Mouse (Mus musculus) gastrocnemius, adult 2 months (tissue): ENCODE measurements around the gene Ppfibp2. TPM values are rescaled to one million over a fixed set of nuclear protein-coding genes. Genes with fewer than 3 reads are reported as not detected.

Source experiments
- DNase-seq: peaks from one replicate; pipeline ENCODE4 v3.0.0; 2022
- H3K27ac ChIP-seq: fragments of 200-600 bp; 2 replicates; pipeline ENCODE4 v1.8.1; 2022; ENCODE audit warnings: mild to moderate bottlenecking
- H3K4me3 ChIP-seq: fragments of 200-600 bp; 2 replicates; pipeline ENCODE4 v1.8.1; 2022; ENCODE audit warnings: mild to moderate bottlenecking, moderate library complexity
- CTCF ChIP-seq: fragments of 200-600 bp; IDR thresholded peaks from 2 replicates; pipeline ENCODE4 v1.8.1; 2022; ENCODE audit warnings: antibody characterized with exemption, mild to moderate bottlenecking, moderate library complexity
- intact Hi-C: fragments of 180-260 bp; cut with DNase I; formaldehyde crosslinking; loops from one replicate; pipeline ENCODE4 v1.15.1; 2025
- total RNA-seq, 2 experiments: library from RNA; stranded (reverse); gene quantifications; 2 replicates each; pipeline ENCODE4 v1.2.3; 2021

The Ppfibp2 gene
- total RNA-seq, 2 experiments from 2014 or later: 10.6 to 19.0 TPM

GRCm38 (mm10) chr7:107619225-107619624 lies 24.2 kb downstream of the Ppfibp2 start:
- H3K27ac ChIP-seq: peak overlapping the region; percentile 48
- TF ChIP-seq CTCF: no peak
- intact Hi-C loops: no loop called here
- peak; percentile 46 for DNase-seq
- no peak overlapping the region for H3K4me3 ChIP-seq

DNA sequence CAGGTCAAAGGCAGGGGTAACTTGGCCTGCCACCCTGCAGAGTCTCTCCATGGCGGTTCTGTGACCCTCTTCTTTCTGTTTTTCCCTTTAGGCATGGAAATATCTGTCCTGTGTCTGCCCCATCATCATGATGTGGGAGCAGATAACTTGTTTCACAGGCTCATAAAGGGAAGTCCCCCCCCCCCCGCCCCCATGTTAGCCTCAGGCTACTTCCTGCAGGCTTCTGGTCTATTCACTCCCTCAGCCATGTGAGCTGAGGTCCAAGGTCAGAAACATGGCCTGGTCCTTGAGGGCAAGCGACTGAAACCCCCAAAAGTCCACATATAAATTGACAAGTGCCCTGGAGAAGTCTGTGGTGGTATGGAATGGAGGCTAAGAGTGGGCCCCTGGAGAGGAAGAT lies 25.1 kb downstream of the Ppfibp2 start:
- no peak for TF ChIP-seq CTCF

DNA sequence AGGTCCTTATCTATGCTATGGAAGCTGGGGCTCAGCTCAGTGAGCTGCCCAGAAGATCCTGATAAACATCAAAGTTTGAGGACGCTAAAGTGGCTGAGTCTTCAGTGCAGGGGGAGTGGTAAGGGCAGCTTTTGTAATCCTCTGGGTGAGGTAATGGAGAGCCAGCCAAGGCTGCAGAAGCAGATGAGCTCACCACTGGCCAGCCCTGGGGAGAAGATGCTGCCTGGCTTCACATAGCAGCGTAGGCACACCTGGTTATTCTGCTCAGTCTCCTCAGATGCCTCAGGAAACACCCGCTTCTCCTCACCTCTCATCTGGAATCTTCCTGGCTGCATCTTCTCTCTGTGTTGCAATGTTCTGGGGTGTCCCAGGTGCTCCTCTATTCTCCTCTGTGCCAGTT lies 29.4 kb downstream of the Ppfibp2 start:
- intact Hi-C loops: no loop called here
- TF ChIP-seq CTCF: no peak
- DNase-seq: no peak
- Histone ChIP-seq H3K4me3 (no peak overlapping the region), H3K27ac (no peak overlapping the region)

More for the DNA sequence above, 25.1 kb downstream of the Ppfibp2 start:
- intact Hi-C loops: no loop called here
- no peak for DNase-seq
- no peak overlapping the region for H3K4me3 ChIP-seq
- peak overlapping the region; percentile 44; the same call in 1 of the 2 replicates for H3K27ac ChIP-seq

GRCm38 (mm10) chr7:107625061-107625460 lies 30.1 kb downstream of the Ppfibp2 start, which contains the start of gene 5330417H12Rik:
Gene 5330417H12Rik (minus strand): TSS chr7:107625161.
- no peak for DNase-seq
- intact Hi-C loops: no loop called here
- H3K4me3 ChIP-seq: no peak within 1 kb of the TSS
- TF ChIP-seq CTCF: no peak
- peak within 1 kb of the TSS; percentile 56 for H3K27ac ChIP-seq

DNA sequence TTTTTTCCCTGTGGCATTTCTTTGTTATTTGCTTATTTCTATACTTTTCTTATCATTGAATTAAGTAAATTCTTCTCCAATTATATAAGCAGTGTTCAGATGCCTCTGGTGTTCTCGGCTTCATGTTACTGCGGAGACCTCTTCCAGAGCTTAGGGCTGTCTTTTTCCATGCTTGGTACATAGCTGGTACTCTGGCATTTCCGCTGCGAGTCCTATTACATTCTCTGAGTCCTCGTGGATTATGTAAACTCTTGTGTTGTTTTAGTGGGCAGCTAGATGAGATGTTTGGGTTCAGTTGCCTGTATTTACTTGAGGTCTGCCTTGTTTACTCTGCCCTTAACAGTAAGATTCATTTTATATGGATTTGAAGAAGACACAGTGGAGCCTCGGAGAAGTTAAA lies 30.8 kb downstream of the Ppfibp2 start:
- no peak for DNase-seq
- intact Hi-C loops: no loop called here
- H3K27ac ChIP-seq: peak overlapping the region; percentile 56
- H3K4me3 ChIP-seq: no peak overlapping the region
- no peak for TF ChIP-seq CTCF

DNA sequence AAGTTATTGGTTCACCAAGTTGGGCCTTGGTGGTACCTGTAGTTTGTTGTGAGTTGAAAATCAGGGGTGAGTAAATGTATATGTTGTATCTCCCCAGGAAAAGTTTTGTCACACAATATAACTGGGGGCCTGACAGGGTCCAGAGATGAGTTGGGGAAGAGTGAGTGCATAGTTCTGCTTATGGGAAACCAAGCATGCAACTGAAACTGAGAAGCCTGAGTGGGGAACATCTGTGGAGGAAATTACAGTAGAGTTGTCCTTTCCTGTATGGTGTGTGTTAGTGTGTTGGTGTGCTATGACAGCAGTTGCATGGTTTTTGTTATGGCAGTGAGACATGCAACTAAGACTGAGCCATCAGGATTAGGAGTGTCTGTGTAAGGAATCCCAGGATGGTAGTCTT lies 33.4 kb downstream of the Ppfibp2 start:
- no peak for TF ChIP-seq CTCF
- H3K4me3 ChIP-seq: no peak overlapping the region
- no peak for DNase-seq
- intact Hi-C loops: no loop called here
- H3K27ac ChIP-seq: no peak overlapping the region

GRCm38 (mm10) chr7:107633201-107633600 lies 38.2 kb downstream of the Ppfibp2 start:
- Histone ChIP-seq H3K27ac (no peak overlapping the region), H3K4me3 (no peak overlapping the region)
- DNase-seq: peak; percentile 53
- intact Hi-C loops: no loop called here
- no peak for TF ChIP-seq CTCF

- Histone ChIP-seq H3K4me3 (no peak overlapping the region), H3K27ac (peak overlapping the region; percentile 78)
- TF ChIP-seq CTCF: no peak
- DNase-seq: no peak
- intact Hi-C loops: loop anchor here (5.0 kb wide), 1 partner anchor 40 kb away; the partner anchor contains the start of gene Ppfibp2
Observed at GRCm38 (mm10) chr7:107637398-107637797, 42.4 kb downstream of the Ppfibp2 start.

DNA sequence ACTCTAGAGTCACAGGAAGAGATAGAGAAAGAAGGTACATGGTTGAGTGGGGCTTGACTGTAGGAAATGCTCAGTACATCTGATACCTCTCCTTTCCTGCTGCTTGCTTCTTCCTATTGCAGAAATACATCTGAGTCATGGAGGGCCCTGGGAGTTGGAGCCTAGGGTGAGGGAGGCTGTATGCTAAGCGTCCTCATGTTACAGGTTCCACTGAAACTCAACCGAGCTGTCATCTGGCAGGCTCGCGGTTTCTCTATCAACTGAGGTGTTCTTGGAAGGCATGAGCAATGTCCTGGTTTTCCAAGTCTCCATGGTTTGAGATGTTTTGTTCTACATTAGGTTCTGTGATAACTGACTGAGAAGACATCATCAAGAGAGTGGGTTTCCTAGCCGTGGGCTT lies 43.0 kb downstream of the Ppfibp2 start:
- DNase-seq: peak; percentile 64
- no peak for TF ChIP-seq CTCF
- no peak overlapping the region for H3K4me3 ChIP-seq
- H3K27ac ChIP-seq: peak overlapping the region; percentile 78
- intact Hi-C loops: loop anchor here (5.0 kb wide), 1 partner anchor 41 kb away; the partner anchor contains the start of gene Ppfibp2

GRCm38 (mm10) chr7:107642586-107643275 lies 47.7 kb downstream of the Ppfibp2 start:
- TF ChIP-seq CTCF: no peak
- no peak for DNase-seq
- Histone ChIP-seq H3K4me3 (no peak overlapping the region), H3K27ac (no peak overlapping the region)
- intact Hi-C loops: no loop called here

DNA sequence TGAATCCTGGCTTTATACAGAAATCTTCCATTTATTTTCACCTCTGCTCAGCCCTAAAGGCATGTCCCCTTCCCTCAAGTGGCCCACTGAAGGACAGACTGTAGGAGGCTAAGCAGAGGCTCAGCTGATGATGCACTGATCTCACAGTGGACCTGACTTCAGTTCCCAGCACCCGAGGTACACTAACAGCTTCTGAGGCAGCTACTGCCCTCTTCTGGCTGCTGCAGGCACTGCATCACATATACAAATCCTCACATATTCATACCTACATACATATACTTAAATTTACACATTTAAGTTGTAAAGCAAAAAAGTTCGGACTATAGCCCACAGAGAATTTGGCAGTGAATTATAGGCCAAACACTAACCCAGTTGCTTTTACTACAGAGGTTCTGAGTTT lies 50.0 kb downstream of the Ppfibp2 start:
- no peak overlapping the region for H3K27ac ChIP-seq
- peak; percentile 54 for TF ChIP-seq CTCF
- H3K4me3 ChIP-seq: no peak overlapping the region
- no peak for DNase-seq
- intact Hi-C loops: no loop called here

DNA sequence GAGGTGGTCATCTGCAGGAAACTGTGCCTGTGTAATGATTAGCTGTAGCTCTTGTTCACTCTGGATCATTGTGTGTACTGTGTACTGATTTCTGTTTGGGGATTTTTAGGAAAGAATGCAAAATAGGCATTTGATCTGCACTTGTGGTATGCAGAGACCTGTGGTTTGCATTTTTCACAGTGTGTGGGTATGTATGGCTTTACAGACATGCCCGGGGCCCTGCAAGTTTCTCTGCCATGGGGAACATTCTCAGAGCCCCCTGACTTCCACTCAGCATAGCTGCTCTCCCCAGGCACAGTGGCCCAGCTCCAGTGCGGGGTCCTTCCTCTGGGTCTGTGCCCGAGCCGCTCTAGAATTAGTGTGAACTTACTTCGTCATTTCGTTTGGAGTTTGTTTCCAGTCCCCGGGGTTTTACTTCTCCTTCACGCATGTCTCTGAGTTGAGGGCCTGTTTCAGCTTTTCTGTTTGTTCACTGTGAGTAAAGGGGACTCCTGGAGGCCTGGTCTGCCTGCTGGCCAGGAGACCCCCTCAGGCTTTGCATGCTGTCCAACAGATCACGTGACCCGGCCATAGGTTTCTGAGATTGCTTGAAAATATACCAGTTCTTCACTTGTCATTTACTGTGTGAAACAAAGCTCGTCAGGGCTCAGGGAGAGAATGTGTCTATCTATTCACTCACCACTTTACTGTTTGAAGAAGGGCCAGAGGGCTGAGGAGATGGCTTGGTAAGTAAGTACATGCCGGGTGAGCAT lies 54.1 kb downstream of the Ppfibp2 start:
- no peak overlapping the region for H3K27ac ChIP-seq
- intact Hi-C loops: no loop called here

DNA sequence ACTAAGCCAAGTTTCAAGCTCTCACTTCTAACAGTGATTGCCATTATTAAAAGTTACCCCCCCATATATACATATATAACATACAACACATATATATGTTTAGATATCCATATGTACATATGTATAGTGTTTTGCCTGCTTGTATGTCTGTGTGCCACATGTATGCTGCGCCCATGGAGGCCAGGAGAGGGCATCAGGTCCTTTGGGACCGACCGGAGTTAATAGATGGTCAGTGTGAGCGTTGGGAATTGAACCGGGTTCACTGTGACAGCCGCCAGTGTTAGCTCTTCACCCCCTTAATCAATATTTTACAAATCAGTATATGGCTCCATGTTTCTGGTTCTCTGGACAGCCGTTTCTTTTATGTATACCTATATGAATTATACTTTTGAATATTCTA lies 55.0 kb downstream of the Ppfibp2 start:
- intact Hi-C loops: no loop called here
- Histone ChIP-seq H3K27ac (no peak overlapping the region), H3K4me3 (no peak overlapping the region)
- TF ChIP-seq CTCF: peak; percentile 9; the same call in 1 of the 2 replicates
- DNase-seq: no peak

More for the DNA sequence above, 54.1 kb downstream of the Ppfibp2 start:
- DNase-seq: no peak
- H3K4me3 ChIP-seq: no peak overlapping the region
- no peak for TF ChIP-seq CTCF
